Mouse (Mus musculus) forebrain, embryonic 14.5 days (tissue): ENCODE results near the gene Rasl2-9. TPM values are rescaled to one million over a fixed set of nuclear protein-coding genes. Genes with fewer than 3 reads are reported as not detected.

Experiments
- ATAC-seq: fragments of 200-750 bp; cut with Nextera tagmentation; 2 replicates; pipeline ENCODE4 v1.8.0; 2017; ENCODE audit warnings: mild to moderate bottlenecking, moderate library complexity
- DNase-seq: peaks from one replicate; pipeline ENCODE4 v3.0.0-alpha.2; 2015; ENCODE audit warnings: low spot score
- H3K27ac ChIP-seq: fragments of 300-500 bp; sonication (generic); 2 replicates; pipeline ENCODE4 v1.5.1; 2014; ENCODE audit warnings: low read depth, mild to moderate bottlenecking, control low read depth, low read length, moderate library complexity
- H3K27me3 ChIP-seq: fragments of 300-500 bp; sonication (generic); replicated peaks from 2 replicates; pipeline ENCODE4 v1.6.1; 2014; ENCODE audit warnings: low read length, control low read depth, mixed read lengths; ENCODE audit not compliant: control insufficient read depth, insufficient read depth
- H3K36me3 ChIP-seq: fragments of 300-500 bp; sonication (generic); 2 replicates; pipeline ENCODE4 v1.6.1; 2014; ENCODE audit warnings: low read length, control low read depth; ENCODE audit not compliant: control insufficient read depth, insufficient read depth
- H3K4me1 ChIP-seq: fragments of 300-500 bp; sonication (generic); 2 replicates; pipeline ENCODE4 v1.6.1; 2014; ENCODE audit warnings: antibody characterized with exemption, low read length, control low read depth; ENCODE audit not compliant: control insufficient read depth, insufficient read depth
- H3K4me2 ChIP-seq: fragments of 300-500 bp; sonication (generic); 2 replicates; pipeline ENCODE4 v1.6.1; 2014; ENCODE audit warnings: mild to moderate bottlenecking, control low read depth, low read length
- H3K4me3 ChIP-seq: fragments of 300-500 bp; sonication (generic); 2 replicates; pipeline ENCODE4 v1.5.1; 2014; ENCODE audit warnings: low read depth, low read length, control low read depth
- H3K9ac ChIP-seq: fragments of 300-500 bp; sonication (generic); 2 replicates; pipeline ENCODE4 v1.6.1; 2014; ENCODE audit warnings: mild to moderate bottlenecking, low read length, control low read depth, moderate library complexity
- H3K9me3 ChIP-seq: fragments of 300-500 bp; sonication (generic); replicated peaks from 2 replicates; pipeline ENCODE4 v1.6.1; 2016; ENCODE audit warnings: low read length, control low read depth, mixed read lengths; ENCODE audit not compliant: control insufficient read depth
- WGBS: fragments of 180-500 bp; shearing (Covaris S2); extraction: QIAGEN DNeasy Blood & Tissue Kit; methylation state at CpG from one replicate; pipeline ENCODE4 v1.1.7; 2014; 5-methylcytosine and 5-hydroxymethylcytosine counted together
- polyA plus RNA-seq: library from polyadenylated mRNA; unstranded; fragments of >200 nt; fragmentation: Nextera tagmentation; extraction: Ambion mirVana; gene quantifications from 2 replicates; pipeline ENCODE4 v1.2.1, GENCODE M21; 2014

Gene Rasl2-9
- polyA plus RNA-seq, 1 experiment from 2014 or later = 0.29 TPM

- 88% methylated on average over 3 of the region's 3 CpGs for WGBS
These were observed 26.0 kb downstream of the Rasl2-9 start for GRCm38 (mm10) chr7:5099796-5100195.

GRCm38 (mm10) chr7:5098769-5099168 is 27.0 kb downstream of the Rasl2-9 start:
- no peak overlapping the region for H3K4me2 ChIP-seq
- no peak overlapping the region for H3K9ac ChIP-seq
- H3K9me3 ChIP-seq = no peaks in the 10 kb centered on the region
- no peak overlapping the region for H3K27ac ChIP-seq
- H3K4me1 ChIP-seq = no peaks in the 10 kb centered on the region
- no peak overlapping the region for H3K4me3 ChIP-seq
- DNase-seq (no peak), ATAC-seq (no peak)
- peaks cover 56% of the 10 kb centered on the region for H3K36me3 ChIP-seq
- H3K27me3 ChIP-seq = no peaks in the 10 kb centered on the region
- 93% methylated on average over 5 of the region's 5 CpGs for WGBS

More at GRCm38 (mm10) chr7:5099796-5100195, 26.0 kb downstream of the Rasl2-9 start:
- no peak for DNase-seq
- Histone ChIP-seq H3K4me2 (no peak overlapping the region), H3K9me3 (no peaks in the 10 kb centered on the region), H3K36me3 (peaks cover 46% of the 10 kb centered on the region), H3K27me3 (no peaks in the 10 kb centered on the region), H3K27ac (no peak overlapping the region), H3K4me3 (no peak overlapping the region), H3K9ac (no peak overlapping the region), H3K4me1 (no peaks in the 10 kb centered on the region)
- no peak for ATAC-seq

GRCm38 (mm10) chr7:5092831-5093510 is 32.8 kb downstream of the Rasl2-9 start:
- Histone ChIP-seq H3K9me3 (no peaks in the 10 kb centered on the region), H3K4me1 (no peaks in the 10 kb centered on the region), H3K36me3 (peaks cover 85% of the 10 kb centered on the region), H3K9ac (no peak overlapping the region), H3K27ac (no peak overlapping the region), H3K4me2 (no peak overlapping the region), H3K4me3 (no peak overlapping the region), H3K27me3 (no peaks in the 10 kb centered on the region)
- DNase-seq (no peak), ATAC-seq (no peak)
- WGBS = 92% methylated on average over 21 of the region's 21 CpGs

- H3K27ac ChIP-seq = no peak overlapping the region
- H3K9ac ChIP-seq = no peak overlapping the region
- no peaks in the 10 kb centered on the region for H3K9me3 ChIP-seq
- WGBS = 90% methylated on average over 6 of the region's 6 CpGs
- H3K4me2 ChIP-seq = no peak overlapping the region
- ATAC-seq (no peak), DNase-seq (no peak)
- H3K36me3 ChIP-seq = peaks cover 79% of the 10 kb centered on the region
- H3K4me3 ChIP-seq = no peak overlapping the region
- no peaks in the 10 kb centered on the region for H3K4me1 ChIP-seq
- no peaks in the 10 kb centered on the region for H3K27me3 ChIP-seq
These were observed 33.4 kb downstream of the Rasl2-9 start for GRCm38 (mm10) chr7:5092381-5092780.

- no peaks in the 10 kb centered on the region for H3K27me3 ChIP-seq
- 91% methylated on average over 15 of the region's 15 CpGs for WGBS
- no peak overlapping the region for H3K9ac ChIP-seq
- H3K4me3 ChIP-seq = no peak overlapping the region
- no peak overlapping the region for H3K27ac ChIP-seq
- ATAC-seq (no peak), DNase-seq (no peak)
- H3K9me3 ChIP-seq = no peaks in the 10 kb centered on the region
- H3K4me2 ChIP-seq = no peak overlapping the region
- no peaks in the 10 kb centered on the region for H3K4me1 ChIP-seq
- peaks cover 67% of the 10 kb centered on the region for H3K36me3 ChIP-seq
These were observed 34.6 kb downstream of the Rasl2-9 start for GRCm38 (mm10) chr7:5091008-5091728.

GRCm38 (mm10) chr7:5089853-5090252 is 35.9 kb downstream of the Rasl2-9 start:
- H3K4me2 ChIP-seq = no peak overlapping the region
- H3K36me3 ChIP-seq = peaks cover 62% of the 10 kb centered on the region
- H3K27ac ChIP-seq = no peak overlapping the region
- no peak overlapping the region for H3K9ac ChIP-seq
- ATAC-seq (no peak), DNase-seq (no peak)
- H3K27me3 ChIP-seq = no peaks in the 10 kb centered on the region
- H3K4me1 ChIP-seq = no peaks in the 10 kb centered on the region
- no peak overlapping the region for H3K4me3 ChIP-seq
- H3K9me3 ChIP-seq = no peaks in the 10 kb centered on the region
- WGBS = 95% methylated on average over 15 of the region's 15 CpGs

- Histone ChIP-seq H3K9ac (no peak overlapping the region), H3K27ac (no peak overlapping the region), H3K4me3 (no peak overlapping the region), H3K4me2 (no peak overlapping the region), H3K4me1 (no peaks in the 10 kb centered on the region), H3K9me3 (no peaks in the 10 kb centered on the region), H3K27me3 (no peaks in the 10 kb centered on the region), H3K36me3 (peaks cover 59% of the 10 kb centered on the region)
- no peak for DNase-seq
- no peak for ATAC-seq
- 85% methylated on average over 4 of the region's 4 CpGs for WGBS
These were observed 37.9 kb downstream of the Rasl2-9 start for GRCm38 (mm10) chr7:5087886-5088285.

GRCm38 (mm10) chr7:5086921-5087440 is 38.8 kb downstream of the Rasl2-9 start:
- H3K4me1 ChIP-seq = peaks cover 3% of the 10 kb centered on the region
- ATAC-seq (no peak), DNase-seq (no peak)
- H3K4me3 ChIP-seq = no peak overlapping the region
- no peak overlapping the region for H3K9ac ChIP-seq
- WGBS = 78% methylated on average over 5 of the region's 5 CpGs
- no peaks in the 10 kb centered on the region for H3K27me3 ChIP-seq
- H3K27ac ChIP-seq = no peak overlapping the region
- no peak overlapping the region for H3K4me2 ChIP-seq
- no peaks in the 10 kb centered on the region for H3K9me3 ChIP-seq
- peaks cover 54% of the 10 kb centered on the region for H3K36me3 ChIP-seq

- H3K4me1 ChIP-seq = peaks cover 15% of the 10 kb centered on the region
- H3K27me3 ChIP-seq = no peaks in the 10 kb centered on the region
- H3K4me2 ChIP-seq = no peak overlapping the region
- WGBS = 92% methylated on average over 1 of the region's 1 CpGs
- peaks cover 42% of the 10 kb centered on the region for H3K36me3 ChIP-seq
- H3K9ac ChIP-seq = no peak overlapping the region
- ATAC-seq (no peak), DNase-seq (no peak)
- no peak overlapping the region for H3K4me3 ChIP-seq
- no peak overlapping the region for H3K27ac ChIP-seq
- no peaks in the 10 kb centered on the region for H3K9me3 ChIP-seq
These were observed 40.2 kb downstream of the Rasl2-9 start for GRCm38 (mm10) chr7:5085512-5085911.
